Mouse (Mus musculus) right cerebral cortex, postnatal 10 days (tissue): ENCODE data around the gene Edem1.
A peak's percentile ranks its signal among the peaks of the same experiment; 100 is the strongest.

Experiments used
- DNase-seq, 2 experiments: peaks; one replicate each; pipeline ENCODE4 v3.0.0; 2021; ENCODE audit warnings: low spot score in 2 of 2

Gene Edem1

GRCm38 (mm10) chr6:108828234-108828868, at the start of gene Edem1:
Gene Edem1, plus strand, starts transcription at chr6:108828641.
- peak; percentile 96 for DNase-seq

- peak in 1 of 2 experiments; percentile 32 for DNase-seq
Measured at GRCm38 (mm10) chr6:108781865-108782264, 46.6 kb upstream of the Edem1 start.

GRCm38 (mm10) chr6:108782526-108783183, 45.8 kb upstream of the Edem1 start, which contains the start of gene Arl8b:
Gene Arl8b, plus strand, starts transcription at chr6:108783099.
- peak; percentile 95 to 97 for DNase-seq

DNA sequence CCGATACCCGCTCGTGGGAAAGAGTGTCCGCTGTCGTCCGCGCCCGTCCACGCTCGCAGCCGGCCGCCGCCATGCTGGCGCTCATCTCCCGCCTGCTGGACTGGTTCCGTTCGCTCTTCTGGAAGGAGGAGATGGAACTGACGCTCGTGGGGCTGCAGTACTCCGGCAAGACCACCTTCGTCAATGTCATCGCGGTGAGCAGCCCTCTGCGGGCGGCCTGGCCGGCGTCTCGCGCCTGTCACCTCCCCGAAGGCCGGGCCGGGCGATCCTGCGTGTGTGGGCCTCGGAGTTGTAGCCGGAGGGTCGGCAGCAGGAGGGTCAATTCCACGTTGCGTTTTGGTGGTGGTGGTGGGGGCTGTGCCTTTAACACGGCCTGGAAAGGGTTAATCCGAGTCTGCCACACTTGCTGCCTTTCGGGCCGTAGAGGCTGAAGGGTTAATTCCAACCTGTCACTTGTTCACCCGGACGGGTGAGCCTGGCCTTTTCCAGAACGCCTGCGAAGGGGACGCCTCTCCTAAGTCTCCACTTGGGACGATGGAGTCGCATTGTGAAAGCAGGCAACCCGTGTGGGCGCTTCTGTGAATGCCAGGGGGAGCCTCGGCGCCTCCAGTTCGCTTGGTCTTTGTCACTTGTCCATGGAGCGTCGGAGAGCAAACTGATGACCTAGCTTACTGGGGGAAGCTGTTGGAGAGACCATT, 45.1 kb upstream of the Edem1 start:
- DNase-seq, result peak; percentile 55 to 58

DNA sequence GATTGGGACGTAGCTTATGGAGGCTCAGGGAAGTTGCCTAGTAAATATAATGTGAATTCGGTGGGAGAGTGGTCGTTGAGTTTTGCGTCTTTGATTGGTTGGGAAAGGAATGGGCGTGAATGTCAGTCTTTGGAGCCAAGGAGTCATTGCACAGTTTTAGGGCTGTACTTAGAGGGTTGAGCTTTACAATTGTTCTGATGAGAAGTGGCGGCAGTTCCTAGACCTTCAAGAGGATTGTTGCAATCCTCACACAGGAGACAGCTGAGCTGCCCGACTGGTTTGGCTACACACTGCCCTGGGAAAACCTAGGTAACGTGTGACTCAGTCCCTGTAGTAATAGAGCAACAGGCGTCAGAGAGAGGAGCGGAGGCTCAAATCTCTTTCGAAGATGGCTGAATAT, 44.4 kb upstream of the Edem1 start:
- DNase-seq, result no peak

GRCm38 (mm10) chr6:108784796-108785195, 43.6 kb upstream of the Edem1 start:
- DNase-seq, result no peak

DNA sequence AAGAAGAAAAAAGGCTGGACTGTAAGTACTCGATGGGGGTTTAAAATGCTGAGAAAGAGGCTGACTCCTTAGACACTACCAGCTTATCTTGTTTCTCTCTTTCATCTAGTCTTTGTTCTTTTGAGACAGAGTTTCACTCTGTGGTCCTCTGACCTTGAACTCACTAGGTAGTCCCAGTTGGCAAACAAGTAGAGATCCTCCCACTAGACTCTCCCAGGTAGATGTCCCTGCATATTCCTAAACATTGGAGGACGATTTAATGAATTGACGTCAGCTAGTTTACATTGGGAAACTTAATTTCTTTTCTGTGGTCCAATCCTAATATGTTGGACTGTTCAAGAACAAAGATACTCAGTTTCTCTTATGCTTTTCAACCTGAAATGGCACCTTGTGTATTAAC, 42.9 kb upstream of the Edem1 start:
- DNase-seq, result no peak

DNA sequence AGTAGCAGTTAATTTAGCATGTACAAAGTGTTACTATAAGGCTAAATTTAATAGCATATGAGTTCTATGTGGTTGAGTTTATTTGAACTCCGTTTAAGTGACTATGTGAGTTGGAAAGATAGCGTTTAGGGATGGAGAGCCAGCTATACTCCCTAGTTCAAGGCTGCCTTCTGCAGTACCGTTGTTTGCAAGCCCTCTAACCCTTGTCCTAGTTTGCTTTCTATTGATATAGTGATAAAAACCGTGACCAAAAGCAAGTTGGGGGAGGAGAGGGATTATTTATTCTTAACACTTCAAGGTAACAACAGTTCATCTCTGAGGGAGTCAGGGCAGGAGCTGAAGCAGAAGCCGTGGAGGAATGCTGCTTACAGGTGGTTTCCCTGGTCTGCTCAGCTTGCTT, 36.9 kb upstream of the Edem1 start:
- DNase-seq, result no peak

DNA sequence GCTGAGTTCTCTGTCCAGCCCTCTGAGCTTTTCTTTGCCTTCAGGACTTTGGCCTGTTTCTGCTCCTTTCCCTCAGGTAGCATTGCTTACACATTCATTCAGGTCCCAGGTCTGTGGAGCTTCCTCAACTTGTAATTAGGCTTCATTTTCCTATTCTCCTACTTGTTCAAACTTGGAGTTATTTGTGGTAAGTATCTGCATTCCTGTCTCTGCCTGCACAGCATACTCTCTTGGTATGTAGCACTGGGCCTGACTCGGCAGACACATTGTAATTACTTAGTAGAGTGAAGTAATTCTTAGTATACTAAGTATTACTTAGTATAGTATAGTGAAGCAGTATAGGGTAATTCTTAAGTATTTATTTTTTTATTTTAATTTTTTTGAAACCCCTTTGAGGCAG, 32.5 kb upstream of the Edem1 start:
- DNase-seq, result no peak

DNA sequence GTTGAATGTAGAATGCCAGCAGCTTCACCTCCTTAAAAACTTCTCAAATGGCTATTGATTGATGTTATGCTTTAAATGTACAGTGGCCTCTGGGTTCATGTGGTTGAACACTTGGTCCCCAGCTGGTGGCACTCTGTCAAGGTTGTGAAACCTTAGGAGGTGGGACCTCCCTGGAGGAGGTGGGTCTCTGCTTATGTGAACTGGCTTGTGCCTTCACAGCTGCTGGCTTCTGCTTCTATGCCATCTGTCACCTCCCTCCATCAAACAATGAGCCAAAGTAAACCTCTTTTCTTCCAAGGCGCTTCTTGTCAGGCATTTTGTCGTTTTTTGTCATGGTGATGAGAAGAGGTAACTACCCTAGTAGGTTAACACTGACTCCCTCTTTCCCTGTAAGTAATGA, 31.7 kb upstream of the Edem1 start:
- DNase-seq, result no peak

GRCm38 (mm10) chr6:108805194-108805593, 23.2 kb upstream of the Edem1 start:
- DNase-seq, result peak in 1 of 2 experiments; percentile 43

GRCm38 (mm10) chr6:108805871-108806270, 22.6 kb upstream of the Edem1 start:
- DNase-seq, result no peak

GRCm38 (mm10) chr6:108807446-108807845, 21.0 kb upstream of the Edem1 start:
- DNase-seq, result no peak

GRCm38 (mm10) chr6:108808786-108809185, 19.7 kb upstream of the Edem1 start:
- DNase-seq, result no peak

DNA sequence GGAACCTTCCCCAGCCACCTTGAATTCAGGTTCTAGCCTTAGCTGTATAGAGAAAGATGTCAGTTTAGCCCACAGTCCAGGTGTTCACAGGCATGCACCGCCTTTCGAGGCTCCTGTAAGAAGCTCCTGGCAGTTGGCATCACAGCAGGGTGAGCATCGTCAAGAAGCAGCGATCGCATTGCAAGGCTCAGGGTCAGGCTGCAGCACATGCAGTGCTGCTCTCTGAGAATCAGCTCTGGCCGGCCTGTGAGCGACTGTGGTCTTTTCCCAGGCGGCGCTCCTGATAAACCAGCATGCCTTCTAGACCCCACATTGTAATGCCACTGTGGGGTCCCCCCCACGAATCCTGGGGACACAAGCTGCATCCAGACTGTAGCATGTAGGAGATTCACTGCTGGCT, 18.2 kb upstream of the Edem1 start:
- DNase-seq, result no peak

- no peak for DNase-seq
Measured at GRCm38 (mm10) chr6:108812134-108812533, 16.3 kb upstream of the Edem1 start.

GRCm38 (mm10) chr6:108817510-108817909, 10.9 kb upstream of the Edem1 start:
- no peak for DNase-seq

DNA sequence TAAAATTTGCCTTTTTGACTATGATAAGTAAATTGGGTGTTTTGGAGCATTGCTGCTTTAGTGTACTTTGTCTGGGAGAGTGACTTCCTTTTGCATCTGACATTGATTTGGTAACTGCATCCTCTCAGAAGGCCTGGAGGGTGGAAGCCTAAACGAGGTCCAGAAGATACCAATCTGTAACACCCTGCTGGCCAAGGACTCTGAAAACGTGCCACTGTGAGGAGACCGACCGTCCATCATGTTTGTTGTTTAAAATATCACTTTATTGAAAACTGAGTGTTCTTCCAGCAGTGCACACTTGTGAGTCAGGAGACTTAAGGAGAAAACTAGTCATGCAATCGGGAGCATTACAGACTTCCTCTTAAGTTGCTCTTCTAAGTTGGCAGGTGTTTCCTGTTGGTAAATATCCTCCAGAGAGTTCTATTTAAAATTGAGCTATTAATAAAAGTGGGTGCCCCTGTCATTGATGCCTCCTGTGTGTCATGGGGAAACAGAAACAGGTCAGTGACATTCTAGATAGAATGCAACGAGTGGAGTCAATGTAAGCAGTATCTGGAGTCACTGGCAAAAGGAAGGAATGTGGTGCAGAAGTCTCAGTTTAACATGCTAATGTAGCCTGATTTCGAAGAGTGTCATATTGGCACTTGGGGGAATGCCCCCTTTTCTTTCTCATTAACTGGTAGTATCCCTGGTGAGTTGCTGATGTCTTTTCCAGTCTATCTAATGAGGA, 3.5 kb upstream of the Edem1 start:
- no peak for DNase-seq

DNA sequence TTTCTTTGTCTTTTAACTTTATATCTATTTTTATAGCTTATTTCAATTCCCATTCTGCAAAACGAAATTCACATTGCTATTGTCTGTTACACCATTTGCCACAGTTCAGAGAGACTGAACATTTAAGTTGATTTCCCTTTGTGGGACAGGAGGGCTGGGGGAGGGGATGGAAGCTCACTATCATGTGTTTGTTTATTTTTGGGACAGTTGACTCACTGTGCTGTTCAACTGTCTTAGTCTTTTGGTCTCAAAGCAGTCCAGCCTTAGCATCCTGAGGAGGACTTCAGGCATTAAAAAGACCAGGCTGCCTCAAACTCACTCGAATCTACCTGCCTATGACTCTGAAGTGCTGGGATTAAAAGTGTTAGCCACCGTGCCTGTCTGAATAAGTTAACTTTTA, 2.4 kb upstream of the Edem1 start:
- DNase-seq, result no peak

DNA sequence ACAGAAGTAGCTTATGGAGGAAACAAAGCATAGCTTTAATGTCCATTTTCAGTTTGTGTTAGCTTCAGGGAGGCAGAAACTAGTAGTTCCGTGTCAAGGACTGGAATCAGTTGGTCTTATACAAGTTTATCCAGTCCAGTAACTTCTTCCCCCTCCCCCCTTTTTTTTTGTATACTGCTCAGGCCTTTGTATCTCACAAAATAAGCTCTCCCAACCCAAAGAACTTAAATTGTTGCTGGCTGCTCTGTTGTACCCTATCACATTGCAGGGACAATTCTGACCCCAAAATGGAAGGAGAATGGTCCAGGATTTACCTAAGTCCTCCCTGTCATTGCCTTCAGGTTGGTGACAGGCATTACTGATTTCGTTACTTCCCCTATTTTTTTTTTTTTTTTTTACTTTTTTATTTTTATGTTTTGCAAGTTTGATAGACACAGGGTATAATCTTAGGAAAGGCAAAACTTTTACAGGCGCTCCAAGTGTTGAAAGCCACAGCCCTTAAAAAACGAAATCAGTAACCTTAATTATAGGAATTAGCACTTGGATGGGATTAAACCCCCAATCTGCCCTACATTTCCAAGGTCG, 1.0 kb upstream of the Edem1 start:
- DNase-seq, result no peak

GRCm38 (mm10) chr6:108828872-108829271, 431 bp downstream of the Edem1 start:
- peak; percentile 50 to 61 for DNase-seq
